Mouse (Mus musculus) liver, postnatal 0 days (tissue): ENCODE results near the gene Ddc.

Source experiments
- CTCF ChIP-seq: sonication (generic); IDR thresholded peaks from 2 replicates; pipeline ENCODE4 v1.5.1; 2016; ENCODE audit warnings: antibody characterized with exemption, low read depth
- EP300 ChIP-seq: IDR thresholded peaks from 2 replicates; pipeline ENCODE4 v1.6.1; 2016; ENCODE audit warnings: antibody characterized with exemption, low read depth, mild to moderate bottlenecking

DNA sequence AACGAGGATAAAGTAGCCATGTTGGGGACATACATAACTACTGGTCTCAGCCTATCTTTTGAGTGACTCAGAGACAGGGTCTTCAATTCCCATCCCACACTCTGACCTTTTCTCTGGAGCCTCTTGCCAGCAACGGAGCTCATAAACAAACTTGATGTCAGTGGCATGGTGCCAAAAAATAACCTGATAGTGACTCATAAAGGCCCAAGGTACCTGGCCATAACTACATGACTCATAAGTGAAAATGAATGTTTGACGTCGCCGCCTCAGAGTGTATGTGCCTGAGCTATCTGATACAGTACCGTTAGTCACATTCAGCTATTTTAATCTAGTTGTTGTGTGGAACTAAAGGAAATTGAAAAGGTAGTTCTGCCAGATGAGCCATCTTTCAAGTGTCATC is 72.3 kb downstream of the Ddc start:
- TF ChIP-seq EP300 (no peak), CTCF (no peak)
